Mouse (Mus musculus): ENCODE measurements around the gene Ddx6. TPM values are rescaled to one million over a fixed set of nuclear protein-coding genes. Genes with fewer than 3 reads are reported as not detected.

Ddx6 gene
- 68.4 TPM for polyA plus RNA-seq (2014; fragmentation: Illumina TruSeq; extraction: RNeasy Lipid Tissue Mini Kit (QIAGEN cat#74804); ENCODE audit: low read depth, low replicate concordance)

DNA sequence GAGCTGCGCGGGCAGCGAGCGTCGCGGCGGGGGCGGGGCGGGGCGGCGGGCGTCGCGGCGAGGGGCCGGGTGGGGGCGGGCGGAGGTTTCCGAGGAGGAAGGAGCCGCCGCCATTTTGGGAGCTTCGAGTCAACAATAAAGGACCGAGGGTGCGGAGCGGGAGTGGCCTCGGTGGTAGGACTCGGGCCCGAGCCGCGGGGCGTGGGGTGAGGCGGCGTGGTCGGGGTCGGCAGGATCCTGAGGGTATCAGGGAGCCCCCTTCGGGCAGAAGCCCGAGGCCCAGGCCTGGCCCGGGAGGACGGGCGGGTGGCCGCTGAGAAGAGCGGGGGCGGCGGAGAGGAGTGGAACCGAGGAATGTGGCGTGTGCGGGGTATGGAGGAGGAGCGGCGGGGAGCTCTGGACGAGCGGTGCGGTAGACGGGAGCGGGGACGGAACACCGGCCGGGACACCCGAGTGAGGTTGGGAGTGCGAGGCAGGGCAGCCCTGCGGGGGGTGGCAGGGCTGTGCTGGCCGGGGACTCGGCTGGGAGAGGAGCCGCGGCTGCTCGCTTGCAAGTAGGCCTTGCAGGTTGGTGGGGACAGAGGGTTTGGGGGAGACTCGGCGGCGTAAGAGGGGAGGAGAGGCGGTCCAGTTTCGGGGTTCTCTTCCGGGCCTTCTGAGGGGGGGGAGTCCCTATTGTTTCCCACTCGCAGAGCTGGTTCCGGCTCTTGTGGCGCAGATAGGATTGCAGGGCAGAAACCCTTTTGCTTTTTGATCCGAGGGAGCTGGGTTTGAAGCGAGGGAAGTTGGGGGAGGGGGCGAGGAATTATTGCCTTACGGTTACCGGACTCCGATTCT lies at the start of gene Ddx6:
TSS of gene Ddx6 (plus strand) at position 114 of the 837 bp plus-strand sequence.

DNA sequence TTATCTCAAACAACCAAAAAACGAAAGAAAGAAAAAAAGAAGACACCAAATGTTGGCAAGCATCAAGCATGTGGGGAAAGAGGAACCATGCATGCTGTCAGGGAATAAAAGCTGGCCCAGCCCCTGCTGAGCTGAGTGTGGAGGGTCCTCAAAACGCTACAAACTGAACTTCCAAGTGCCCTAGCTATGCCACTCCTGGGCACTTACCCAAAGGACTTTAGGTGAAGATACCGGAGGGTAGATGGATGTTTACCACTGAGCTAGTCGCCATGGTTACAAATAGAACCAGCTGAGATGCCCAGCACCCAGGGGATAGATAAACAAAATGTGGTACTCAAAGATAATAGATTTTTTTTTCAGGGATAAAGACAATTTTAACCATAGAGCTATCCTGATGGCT lies 43.1 kb upstream of the Ddx6 start, which contains the start of gene Cxcr5:
TSS of gene Cxcr5 (minus strand) at position 281 of the 400 bp plus-strand sequence.

DNA sequence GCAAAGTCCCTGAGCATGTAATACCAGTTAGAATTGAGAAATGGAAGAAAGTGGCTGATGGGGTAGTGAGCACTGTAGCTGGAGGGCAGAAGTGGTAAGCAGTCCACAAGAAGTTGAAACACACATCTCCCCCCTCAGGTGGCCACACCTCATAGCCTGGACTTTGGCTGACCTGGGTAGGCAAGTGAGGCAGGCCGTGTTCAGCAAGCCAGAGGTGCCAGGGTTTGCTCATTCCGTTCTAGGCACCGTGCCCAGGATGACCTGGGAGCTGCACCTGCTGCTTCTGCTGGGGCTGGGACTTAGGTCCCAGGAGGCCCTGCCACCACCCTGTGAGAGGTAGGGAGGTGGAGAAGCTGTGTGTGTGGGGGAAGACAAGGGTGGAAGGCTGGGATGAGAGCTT lies 68.3 kb downstream of the Ddx6 start, which contains the start of gene Treh:
TSS of gene Treh (plus strand) at position 229 of the 400 bp plus-strand sequence.

Other genes starting within 250 kb of the Ddx6 start
- gene Vps11, start 243.2 kb upstream of the Ddx6 start, polyA plus RNA-seq (2014; fragmentation: Illumina TruSeq; extraction: RNeasy Lipid Tissue Mini Kit (QIAGEN cat#74804); ENCODE audit: low read depth, low replicate concordance), result 7.6 TPM
- 30.7 TPM for gene Hyou1, start 225.4 kb upstream of the Ddx6 start, polyA plus RNA-seq (2014; fragmentation: Illumina TruSeq; extraction: RNeasy Lipid Tissue Mini Kit (QIAGEN cat#74804); ENCODE audit: low read depth, low replicate concordance)
- gene Slc37a4, start 208.0 kb upstream of the Ddx6 start, polyA plus RNA-seq (2014; fragmentation: Illumina TruSeq; extraction: RNeasy Lipid Tissue Mini Kit (QIAGEN cat#74804); ENCODE audit: low read depth, low replicate concordance), result 1.4 TPM
- gene Rps25, start 197.8 kb upstream of the Ddx6 start, polyA plus RNA-seq (2014; fragmentation: Illumina TruSeq; extraction: RNeasy Lipid Tissue Mini Kit (QIAGEN cat#74804); ENCODE audit: low read depth, low replicate concordance), result 518 TPM
- 43.6 TPM for gene Trappc4, start 197.3 kb upstream of the Ddx6 start, polyA plus RNA-seq (2014; fragmentation: Illumina TruSeq; extraction: RNeasy Lipid Tissue Mini Kit (QIAGEN cat#74804); ENCODE audit: low read depth, low replicate concordance)
- gene Ccdc84, start 186.3 kb upstream of the Ddx6 start, polyA plus RNA-seq (2014; fragmentation: Illumina TruSeq; extraction: RNeasy Lipid Tissue Mini Kit (QIAGEN cat#74804); ENCODE audit: low read depth, low replicate concordance), result 6.5 TPM
- gene Foxr1, start 163.8 kb upstream of the Ddx6 start, polyA plus RNA-seq (2014; fragmentation: Illumina TruSeq; extraction: RNeasy Lipid Tissue Mini Kit (QIAGEN cat#74804); ENCODE audit: low read depth, low replicate concordance), result 1.3 TPM
- gene Upk2, start 149.9 kb upstream of the Ddx6 start, polyA plus RNA-seq (2014; fragmentation: Illumina TruSeq; extraction: RNeasy Lipid Tissue Mini Kit (QIAGEN cat#74804); ENCODE audit: low read depth, low replicate concordance), result not detected
- gene Bcl9l, start 122.1 kb upstream of the Ddx6 start, polyA plus RNA-seq (2014; fragmentation: Illumina TruSeq; extraction: RNeasy Lipid Tissue Mini Kit (QIAGEN cat#74804); ENCODE audit: low read depth, low replicate concordance), result 0.39 TPM
- 13.8 TPM for gene Cxcr5, start 43.0 kb upstream of the Ddx6 start, polyA plus RNA-seq (2014; fragmentation: Illumina TruSeq; extraction: RNeasy Lipid Tissue Mini Kit (QIAGEN cat#74804); ENCODE audit: low read depth, low replicate concordance)
- gene Treh, start 68.3 kb downstream of the Ddx6 start, polyA plus RNA-seq (2014; fragmentation: Illumina TruSeq; extraction: RNeasy Lipid Tissue Mini Kit (QIAGEN cat#74804); ENCODE audit: low read depth, low replicate concordance), result not detected
- gene Phldb1, start 130.3 kb downstream of the Ddx6 start, polyA plus RNA-seq (2014; fragmentation: Illumina TruSeq; extraction: RNeasy Lipid Tissue Mini Kit (QIAGEN cat#74804); ENCODE audit: low read depth, low replicate concordance), result 0.13 TPM
- 120 TPM for gene Arcn1, start 163.0 kb downstream of the Ddx6 start, polyA plus RNA-seq (2014; fragmentation: Illumina TruSeq; extraction: RNeasy Lipid Tissue Mini Kit (QIAGEN cat#74804); ENCODE audit: low read depth, low replicate concordance)
- gene Ift46, start 163.0 kb downstream of the Ddx6 start, polyA plus RNA-seq (2014; fragmentation: Illumina TruSeq; extraction: RNeasy Lipid Tissue Mini Kit (QIAGEN cat#74804); ENCODE audit: low read depth, low replicate concordance), result 95.7 TPM
- 0.15 TPM for gene Tmem25, start 194.4 kb downstream of the Ddx6 start, polyA plus RNA-seq (2014; fragmentation: Illumina TruSeq; extraction: RNeasy Lipid Tissue Mini Kit (QIAGEN cat#74804); ENCODE audit: low read depth, low replicate concordance)
- not detected for gene Ttc36, start 198.2 kb downstream of the Ddx6 start, polyA plus RNA-seq (2014; fragmentation: Illumina TruSeq; extraction: RNeasy Lipid Tissue Mini Kit (QIAGEN cat#74804); ENCODE audit: low read depth, low replicate concordance)

Data from testis, adult 10 weeks (tissue).